Mouse (Mus musculus) embryo, embryonic 10 days (tissue): ENCODE results near the gene Ube2o.
"Not testable (repeated sequence)": the region's sequence is repeated elsewhere in the genome, so short reads cannot be mapped to it uniquely, and the experiment has no call there.

Experiments used
- DNase-seq: peaks from one replicate; pipeline ENCODE4 v3.0.0-alpha.2; 2015; ENCODE audit warnings: low spot score

The Ube2o gene

GRCm38 (mm10) chr11:116613234-116613633 lies 32.0 kb upstream of the Ube2o start:
- DNase-seq = no peak

- DNase-seq = no peak
These were observed 31.3 kb upstream of the Ube2o start for GRCm38 (mm10) chr11:116612554-116612953.

GRCm38 (mm10) chr11:116611883-116612282 lies 30.6 kb upstream of the Ube2o start:
- DNase-seq = no peak

GRCm38 (mm10) chr11:116611168-116611567 lies 29.9 kb upstream of the Ube2o start:
- DNase-seq = not testable (repeated sequence)

- DNase-seq = peak; percentile 43
These were observed 28.9 kb upstream of the Ube2o start for GRCm38 (mm10) chr11:116609965-116610630.

- no peak for DNase-seq
These were observed 26.5 kb upstream of the Ube2o start for GRCm38 (mm10) chr11:116607717-116608116.

GRCm38 (mm10) chr11:116604097-116604496 lies 22.9 kb upstream of the Ube2o start:
- DNase-seq = no peak

GRCm38 (mm10) chr11:116603339-116603738 lies 22.1 kb upstream of the Ube2o start:
- DNase-seq = no peak

- no peak for DNase-seq
These were observed 20.8 kb upstream of the Ube2o start for GRCm38 (mm10) chr11:116602043-116602442.

GRCm38 (mm10) chr11:116601166-116601565 lies 19.9 kb upstream of the Ube2o start:
- no peak for DNase-seq

GRCm38 (mm10) chr11:116599230-116599629 lies 18.0 kb upstream of the Ube2o start:
- DNase-seq = no peak

- no peak for DNase-seq
These were observed 16.9 kb upstream of the Ube2o start for GRCm38 (mm10) chr11:116598193-116598592.

- DNase-seq = no peak
These were observed 15.5 kb upstream of the Ube2o start for GRCm38 (mm10) chr11:116596766-116597165.

GRCm38 (mm10) chr11:116593345-116593744 lies 12.1 kb upstream of the Ube2o start:
- DNase-seq = no peak

GRCm38 (mm10) chr11:116592428-116592827 lies 11.2 kb upstream of the Ube2o start:
- DNase-seq = peak; percentile 97

GRCm38 (mm10) chr11:116591621-116592020 lies 10.4 kb upstream of the Ube2o start:
- no peak for DNase-seq

- DNase-seq = no peak
These were observed 8.3 kb upstream of the Ube2o start for GRCm38 (mm10) chr11:116589574-116589973.

- DNase-seq = no peak
These were observed 7.8 kb upstream of the Ube2o start for GRCm38 (mm10) chr11:116589020-116589531.

- peak; percentile 65 for DNase-seq
These were observed 5.8 kb upstream of the Ube2o start for GRCm38 (mm10) chr11:116586801-116587631.

- DNase-seq = no peak
These were observed 5.1 kb upstream of the Ube2o start, which contains the start of gene Aanat for GRCm38 (mm10) chr11:116586310-116586709. Gene Aanat, plus strand, starts transcription at chr11:116586432.

GRCm38 (mm10) chr11:116585682-116586081 lies 4.4 kb upstream of the Ube2o start:
- DNase-seq = no peak

GRCm38 (mm10) chr11:116580711-116581375 lies 404 bp downstream of the Ube2o start:
- DNase-seq = peak; percentile 68
